Mouse (Mus musculus): ENCODE results near the gene Hap1.

Hap1 gene

DNA sequence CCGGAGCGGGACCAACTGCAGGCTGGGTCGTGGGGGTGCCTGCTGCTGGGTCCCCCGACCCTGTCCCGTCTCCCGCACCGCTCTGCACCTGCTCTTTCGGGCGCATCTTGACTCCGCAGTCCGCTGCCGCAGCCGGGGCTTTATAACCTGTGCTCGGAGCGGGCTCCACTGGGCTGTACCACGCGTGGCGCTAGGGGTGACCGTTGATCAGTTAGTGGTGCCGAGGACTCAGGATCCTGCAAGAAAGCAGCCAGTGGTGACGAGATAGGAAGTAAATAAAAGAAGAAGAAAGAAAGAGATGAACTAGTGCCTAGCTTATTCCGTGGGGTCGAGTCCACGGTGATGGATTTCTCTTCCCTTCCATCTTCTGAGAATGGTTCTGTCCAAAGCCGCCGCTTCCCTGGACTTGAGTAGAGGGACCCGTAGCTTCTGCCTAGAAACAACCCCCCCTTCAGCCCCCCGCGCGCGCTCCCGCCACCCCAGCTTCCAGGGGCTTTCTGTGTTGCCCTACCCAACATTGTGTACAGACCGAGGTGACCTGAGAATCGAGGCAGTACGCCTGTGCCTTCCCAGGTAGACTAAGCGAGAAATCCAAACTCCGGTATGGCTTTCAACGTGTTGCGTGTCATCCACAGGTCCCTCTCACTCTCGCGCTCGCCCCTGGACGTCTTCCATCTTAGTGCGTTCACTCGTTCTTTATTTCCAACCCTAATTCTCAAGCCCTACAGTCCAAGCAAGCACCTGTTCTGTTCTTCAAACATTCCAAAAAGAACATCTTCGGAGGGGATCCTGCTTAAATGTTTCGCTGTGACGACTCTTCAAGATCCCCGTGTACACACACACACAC, at the start of gene Hap1:
TSS of gene Hap1 (minus strand) at position 157 of the 847 bp plus-strand sequence.
- DNase-seq (ENCODE audit: low spot score in 2 of 2): peak; percentile 63 to 69

GRCm38 (mm10) chr11:100404456-100405074, 48.6 kb upstream of the Hap1 start:
- no peak for DNase-seq (ENCODE audit: low spot score in 2 of 2)

DNA sequence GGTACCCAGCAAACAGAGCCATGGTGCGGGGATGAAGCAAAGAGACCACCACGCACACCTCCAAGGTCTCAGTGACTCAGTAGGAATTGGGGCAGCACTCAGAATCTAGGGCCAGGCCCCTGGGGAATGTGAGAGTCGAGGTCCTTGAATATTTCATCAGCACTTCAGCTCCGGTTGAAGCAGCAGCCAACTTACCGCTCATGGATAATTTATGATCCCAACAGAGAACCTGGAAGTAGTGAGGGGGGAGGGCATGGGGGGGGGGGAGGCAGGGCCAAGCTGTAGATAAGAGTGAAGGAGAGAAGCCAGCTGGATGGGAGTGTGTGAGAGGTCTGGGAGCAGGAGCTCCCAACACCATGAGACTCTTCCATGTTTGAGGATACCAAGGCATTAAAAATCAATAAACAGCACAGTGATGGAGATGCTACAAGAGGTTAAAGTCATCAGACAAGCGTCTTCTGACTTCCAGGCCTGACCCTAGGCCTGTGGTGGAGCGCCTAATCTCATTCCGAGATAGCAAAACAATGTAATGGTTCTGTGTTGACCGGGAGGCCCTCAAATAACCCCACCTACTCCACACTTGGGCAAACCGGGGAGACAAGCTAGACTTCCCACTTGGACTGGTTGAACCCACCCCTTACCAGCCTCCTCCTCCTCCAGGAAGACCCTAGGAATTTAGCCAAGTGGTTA, 47.7 kb upstream of the Hap1 start:
- no peak for DNase-seq (ENCODE audit: low spot score in 2 of 2)

GRCm38 (mm10) chr11:100402682-100403081, 46.8 kb upstream of the Hap1 start:
- DNase-seq (ENCODE audit: low spot score in 2 of 2): no peak

- DNase-seq (ENCODE audit: low spot score in 2 of 2): no peak
Measured at GRCm38 (mm10) chr11:100402240-100402639, 46.3 kb upstream of the Hap1 start.

DNA sequence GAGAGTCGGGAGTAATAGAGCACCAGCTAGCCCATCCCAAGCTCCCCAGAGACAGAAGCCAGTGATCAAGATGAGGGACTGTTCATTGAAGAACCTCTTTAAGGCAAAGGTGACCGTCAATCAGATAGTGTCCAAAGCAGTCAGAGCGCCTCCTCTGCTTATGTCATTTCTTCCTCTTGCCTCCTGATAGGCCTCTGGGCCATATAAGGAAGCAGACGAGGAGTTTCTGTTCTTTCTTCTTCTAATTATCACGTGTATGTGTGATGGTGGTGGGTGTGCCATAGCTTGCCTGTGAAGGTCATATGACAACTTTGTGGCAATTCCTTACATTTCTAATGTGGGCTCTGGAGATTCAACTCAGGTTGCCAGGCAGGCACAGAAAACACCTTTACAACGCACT, 44.9 kb upstream of the Hap1 start:
- no peak for DNase-seq (ENCODE audit: low spot score in 2 of 2)

GRCm38 (mm10) chr11:100399727-100400538, 44.0 kb upstream of the Hap1 start:
- no peak for DNase-seq (ENCODE audit: low spot score in 2 of 2)

GRCm38 (mm10) chr11:100399320-100399719, 43.4 kb upstream of the Hap1 start:
- DNase-seq (ENCODE audit: low spot score in 2 of 2): no peak

- no peak for DNase-seq (ENCODE audit: low spot score in 2 of 2)
Measured at GRCm38 (mm10) chr11:100398517-100398916, 42.6 kb upstream of the Hap1 start.

GRCm38 (mm10) chr11:100397600-100398389, 41.9 kb upstream of the Hap1 start, which contains the start of gene Jup:
TSS of gene Jup (minus strand) at chr11:100397763.
- peak; percentile 99 for DNase-seq (ENCODE audit: low spot score in 2 of 2)

- peak in 1 of 2 experiments; percentile 29 for DNase-seq (ENCODE audit: low spot score in 2 of 2)
Measured at GRCm38 (mm10) chr11:100396886-100397599, 41.1 kb upstream of the Hap1 start.

DNA sequence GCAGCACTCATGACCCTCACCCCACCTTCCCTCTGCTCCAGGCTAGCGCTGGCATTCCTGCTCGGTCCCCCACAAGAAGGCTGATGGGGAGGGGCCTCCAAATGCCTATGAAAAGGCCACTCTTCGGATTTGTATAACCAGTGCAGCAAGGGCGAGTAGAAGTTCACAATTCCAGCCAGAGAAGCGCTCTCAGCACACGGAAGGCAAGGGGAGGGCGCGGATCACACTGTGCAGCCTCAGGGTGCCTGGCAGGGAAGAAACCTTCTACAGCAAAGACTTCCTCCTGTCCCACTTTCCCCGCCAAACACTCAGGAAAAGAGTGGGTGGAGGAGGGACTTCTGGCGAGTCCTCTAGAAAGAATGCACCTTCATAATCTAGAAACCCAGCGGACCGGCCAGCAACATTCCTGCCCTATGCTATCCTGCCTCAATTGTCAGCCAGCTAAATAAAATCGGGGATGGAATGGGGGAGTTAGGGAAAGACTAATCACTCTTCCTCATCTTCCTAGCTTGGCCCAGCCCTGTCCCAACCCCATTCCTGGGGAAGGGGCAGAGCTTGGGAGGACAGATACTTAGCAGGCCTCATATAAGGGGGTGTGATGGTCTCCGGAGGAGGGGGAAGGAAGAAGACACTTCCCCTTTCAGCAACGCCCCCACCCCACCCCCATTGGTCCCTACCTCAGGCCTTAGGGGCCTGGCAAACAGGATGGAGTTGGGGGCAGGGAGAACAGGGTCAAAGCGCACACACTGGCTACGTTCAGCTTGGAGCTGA, 40.1 kb upstream of the Hap1 start:
- no peak for DNase-seq (ENCODE audit: low spot score in 2 of 2)

DNA sequence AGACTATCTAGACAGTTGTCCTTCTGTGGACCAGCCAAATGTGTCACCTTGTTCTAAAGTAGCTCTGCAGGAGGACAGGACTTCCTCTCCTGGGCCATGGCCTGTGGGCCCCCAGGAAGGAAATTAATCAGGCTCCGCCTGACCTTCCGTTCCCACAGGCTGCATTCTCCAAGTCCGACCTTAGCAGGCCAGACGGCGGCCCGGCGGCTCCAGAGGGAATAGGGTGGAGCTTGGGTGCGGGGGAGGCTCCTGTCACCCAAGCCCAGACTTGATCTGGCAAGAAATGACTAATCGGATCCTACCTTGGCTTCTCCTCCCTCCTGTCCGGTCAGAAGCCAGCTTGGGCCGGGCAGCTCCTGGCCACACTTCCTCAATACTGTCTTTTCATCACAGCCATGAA, 39.3 kb upstream of the Hap1 start:
- no peak for DNase-seq (ENCODE audit: low spot score in 2 of 2)

DNA sequence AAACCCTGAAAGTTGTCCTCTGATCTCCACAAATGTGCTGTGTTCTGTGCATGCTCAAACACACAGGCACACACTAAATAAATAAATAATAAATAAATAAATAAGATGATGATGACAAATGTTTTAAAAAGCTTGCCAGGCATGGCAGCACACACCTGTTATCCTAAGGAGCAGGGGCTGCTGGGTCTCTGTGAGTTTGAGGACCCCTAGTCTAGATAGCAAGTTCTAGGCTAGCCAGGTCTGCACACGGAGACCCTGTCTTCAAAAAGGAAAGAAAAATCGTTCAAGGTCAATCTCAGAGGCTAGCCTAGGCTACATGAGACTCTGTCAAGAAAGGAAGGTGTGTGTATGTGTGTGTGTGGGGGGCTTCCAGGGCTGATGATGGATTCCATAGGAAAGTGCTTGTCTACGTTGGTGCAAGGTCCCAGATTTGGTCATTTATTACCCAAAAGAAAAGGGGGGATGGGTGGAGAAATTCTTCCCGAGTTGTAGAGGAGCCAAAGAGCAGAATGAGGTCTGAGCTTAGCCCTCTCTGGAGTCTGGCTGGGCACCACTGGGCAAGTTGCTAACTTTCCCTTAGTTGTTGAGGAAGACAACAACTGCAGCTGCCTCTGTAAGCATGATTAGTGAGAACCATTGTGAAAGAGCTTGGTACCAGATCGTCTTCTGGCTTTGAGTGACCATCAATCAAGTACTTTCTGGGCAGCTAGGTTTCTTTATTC, 38.6 kb upstream of the Hap1 start:
- DNase-seq (ENCODE audit: low spot score in 2 of 2): no peak

DNA sequence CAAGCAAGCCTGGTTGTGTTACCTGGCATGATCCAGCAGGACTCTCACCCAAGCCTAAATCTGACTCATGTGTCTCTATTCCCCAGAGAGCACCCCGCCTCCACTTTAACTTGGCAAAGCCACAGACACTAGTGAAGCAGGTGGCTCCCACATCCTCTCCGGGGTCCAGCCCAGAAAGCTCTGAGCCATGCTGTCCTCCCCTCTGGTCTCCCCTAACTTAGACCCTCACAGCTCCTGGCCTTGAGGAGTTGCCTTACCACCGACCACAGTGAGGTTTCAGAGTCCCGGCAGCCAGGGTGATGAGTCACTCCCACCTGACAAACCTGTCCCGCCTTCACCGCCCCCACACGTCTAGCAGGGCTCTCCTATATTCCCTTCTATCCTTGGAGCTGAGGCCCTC, 37.8 kb upstream of the Hap1 start:
- DNase-seq (ENCODE audit: low spot score in 2 of 2): no peak

- DNase-seq (ENCODE audit: low spot score in 2 of 2): no peak
Measured at GRCm38 (mm10) chr11:100392958-100393357, 37.0 kb upstream of the Hap1 start.

DNA sequence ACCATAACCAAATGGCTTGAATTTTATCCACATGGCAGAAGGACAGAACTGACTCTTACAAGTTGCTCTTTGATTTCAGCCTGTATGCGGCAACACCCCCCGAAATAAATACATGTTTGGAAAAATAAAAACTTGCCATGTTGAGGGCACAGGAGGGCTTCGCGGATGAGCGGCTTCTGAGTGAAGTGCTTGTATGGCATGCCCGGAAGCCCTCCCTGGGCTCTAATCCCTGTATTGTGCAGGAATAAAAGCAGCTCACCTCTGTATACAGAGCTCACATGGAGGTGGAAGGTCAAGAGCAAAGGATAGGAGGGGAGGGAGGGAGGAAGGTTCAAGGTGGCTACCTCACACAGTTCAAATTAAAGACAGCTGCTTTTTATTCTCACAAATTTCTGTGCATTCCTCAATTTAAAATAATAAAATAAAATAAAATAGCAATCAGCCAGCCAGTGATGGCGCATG, 36.0 kb upstream of the Hap1 start:
- no peak for DNase-seq (ENCODE audit: low spot score in 2 of 2)

DNA sequence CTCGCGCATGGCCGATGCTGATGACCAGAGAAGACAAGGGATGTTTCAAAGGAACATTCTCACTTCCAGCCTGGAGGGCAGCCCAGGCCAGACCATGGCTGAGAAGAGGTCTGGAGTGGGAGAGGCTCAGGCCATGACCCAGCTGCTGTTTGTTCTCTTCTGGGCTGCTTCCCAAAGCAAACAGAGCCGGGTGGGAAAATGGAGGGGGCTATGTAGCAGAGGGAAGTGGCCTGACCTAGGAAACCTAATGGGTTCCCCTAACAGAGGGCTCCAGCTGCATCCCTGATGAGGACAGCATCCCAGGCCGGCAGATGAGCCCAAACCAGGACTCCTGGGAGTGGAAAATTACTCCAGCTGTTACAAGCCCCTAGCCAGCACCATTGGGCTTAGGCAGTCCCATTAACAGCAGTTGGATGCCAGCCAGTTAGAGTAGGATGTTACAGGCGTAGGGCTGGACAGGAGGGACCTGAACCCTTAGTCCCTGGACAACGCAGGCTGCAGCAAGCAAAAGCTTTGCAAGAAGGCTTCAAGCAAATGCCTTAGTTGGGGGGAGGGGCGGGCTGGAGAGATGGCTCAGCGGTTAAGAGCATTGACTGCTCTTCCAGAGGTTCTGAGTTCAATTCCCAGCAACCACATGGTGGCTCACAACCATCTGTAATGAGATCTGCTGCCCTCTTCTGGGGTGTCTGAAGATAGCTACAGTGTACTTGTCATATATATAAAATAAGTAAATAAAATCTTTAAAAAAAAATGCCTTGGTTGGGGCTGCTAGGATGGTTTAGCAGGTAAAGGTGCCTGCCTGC, 35.4 kb upstream of the Hap1 start:
- no peak for DNase-seq (ENCODE audit: low spot score in 2 of 2)
